9 mouse cellular contexts compared by ENCODE assay signal in the genomic region with DNA sequence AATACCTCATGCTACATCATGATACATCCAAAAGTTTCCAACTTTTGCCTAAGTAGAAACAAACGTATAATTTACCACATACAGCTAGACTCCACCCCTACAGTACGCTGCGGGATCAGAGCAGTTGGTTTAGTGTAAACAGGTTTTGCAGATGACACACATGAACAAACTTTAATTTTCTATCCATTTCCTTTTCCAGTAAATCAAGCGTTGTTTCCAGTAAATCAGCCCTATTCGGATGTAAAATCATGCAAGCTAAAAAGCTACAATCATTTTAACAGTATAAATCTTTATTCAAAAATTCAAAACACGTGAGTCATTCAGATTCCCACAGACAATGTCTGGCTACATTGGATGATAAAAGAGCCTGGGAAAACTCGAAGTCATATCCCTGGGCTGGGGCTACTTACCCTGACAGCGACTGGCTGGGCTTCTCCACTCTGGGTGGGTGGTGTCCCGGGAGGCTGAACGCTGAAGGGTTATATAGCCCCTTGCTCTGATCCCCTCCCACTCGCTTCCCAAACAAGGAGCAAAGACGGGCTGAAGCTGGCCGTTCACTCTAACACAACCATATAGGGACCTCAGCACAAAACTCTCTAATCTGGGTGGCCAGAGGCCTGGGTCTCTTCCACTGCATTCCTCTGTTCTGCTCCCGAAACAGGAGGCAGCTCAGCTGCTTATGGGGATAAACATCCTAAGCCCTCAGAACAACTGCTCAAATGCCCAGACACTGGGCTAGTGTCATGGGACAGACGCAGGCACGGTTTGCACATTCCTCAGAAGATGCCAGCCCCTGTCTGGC. TPM values are rescaled to one million over a fixed set of nuclear protein-coding genes. Genes with fewer than 3 reads are reported as not detected.
A peak's percentile ranks its signal among the peaks of the same experiment; 100 is the strongest.
DNase-seq lines count a peak whose midpoint lies in the region; ATAC-seq and TF ChIP-seq lines count a peak whose summit lies in the region.
"Had no signal": no experiment of that assay in that cellular context is flagged by ENCODE, and none has a peak within 500 bp of the region (broad histone marks: within the 10 kb centered on the region; RNA-seq: fewer than 3 reads in every experiment).

Gene Acta2, minus strand, starts transcription at position 711 of the 802 bp plus-strand sequence.

- WGBS in kidney, embryonic 14.5 days = 28% methylated on average over 16 of the region's 16 CpGs
- WGBS in kidney, postnatal 0 days = 20% methylated on average over 16 of the region's 16 CpGs

- H3K36me3 ChIP-seq in kidney, embryonic 14.5 days (ENCODE audit: control insufficient read depth, insufficient read depth, low read length) = no peaks in the 10 kb centered on the region
- no peaks in the 10 kb centered on the region for H3K36me3 ChIP-seq in kidney, postnatal 0 days (ENCODE audit: insufficient read depth, low read length)
- H3K36me3 ChIP-seq: G1E had no signal

- DNase-seq in kidney, adult 9 months = no peak
- no peak for DNase-seq in adrenal gland, adult 8-10 months
- peak; percentile 41 to 56 for DNase-seq in gastrocnemius, postnatal 4 days (ENCODE audit: low spot score in 2 of 2)
- DNase-seq in kidney, postnatal 0 days (ENCODE audit: low spot score) = peak; percentile 85
- DNase-seq in cerebellum, postnatal 14 days = no peak

- no peak for TF ChIP-seq CTCF in kidney, postnatal 0 days (IDR thresholded peaks at IDR 0.05; ENCODE audit: low read depth)

- 0 out of 2 replicates have a peak within 1 kb of the TSS, but pooled peaks have one; percentile 28 for H3K9ac ChIP-seq in kidney, embryonic 14.5 days (ENCODE audit: low read depth, low read length)
- peak within 1 kb of the TSS; percentile 40; the same call in 1 of the 2 replicates for H3K9ac ChIP-seq in kidney, postnatal 0 days (ENCODE audit: low read depth, low read length)

- H3K27ac ChIP-seq in kidney, embryonic 14.5 days (ENCODE audit: low read depth, low read length) = no peak within 1 kb of the TSS; the same call in 1 of the 2 replicates
- H3K27ac ChIP-seq in kidney, postnatal 0 days = peak within 1 kb of the TSS; percentile 78

- H3K4me2 ChIP-seq in kidney, embryonic 14.5 days (replicated peaks; ENCODE audit: low read depth, low read length) = peak within 1 kb of the TSS; percentile 25
- H3K4me2 ChIP-seq in kidney, postnatal 0 days (ENCODE audit: low read length) = peak within 1 kb of the TSS; percentile 51

- H3K27me3 ChIP-seq in kidney, embryonic 14.5 days (ENCODE audit: control insufficient read depth, insufficient read depth, low read length) = no peaks in the 10 kb centered on the region
- H3K27me3 ChIP-seq in kidney, postnatal 0 days (ENCODE audit: insufficient read depth, low read length) = no peaks in the 10 kb centered on the region

- no peaks in the 10 kb centered on the region for H3K9me3 ChIP-seq in kidney, embryonic 14.5 days (ENCODE audit: control insufficient read depth, low read length)
- no peaks in the 10 kb centered on the region for H3K9me3 ChIP-seq in kidney, postnatal 0 days (replicated peaks; ENCODE audit: low read length)
- H3K9me3 ChIP-seq: G1E had no signal

- H3K4me3 ChIP-seq in kidney, embryonic 14.5 days (ENCODE audit: low read length) = peak within 1 kb of the TSS; percentile 19
- peak within 1 kb of the TSS; percentile 40 for H3K4me3 ChIP-seq in kidney, postnatal 0 days (replicated peaks; ENCODE audit: low read depth, low read length)

- ATAC-seq in kidney, embryonic 14.5 days (ENCODE audit: low FRiP score, low TSS enrichment) = peak; percentile 71
- ATAC-seq in kidney, postnatal 0 days (replicated peaks; ENCODE audit: low FRiP score, low read depth) = peak; percentile 67
- 0 out of 2 replicates have a peak, but pooled peaks have one; percentile 13 for ATAC-seq in megakaryocyte, adult 5-6 weeks (ENCODE audit: poor library complexity, severe bottlenecking)
- ATAC-seq in monocyte, adult 5-6 weeks (replicated peaks; ENCODE audit: insufficient number of reproducible peaks, low FRiP score, low TSS enrichment, poor library complexity, severe bottlenecking) = no peak

- H3K4me1 ChIP-seq in kidney, embryonic 14.5 days (ENCODE audit: control insufficient read depth, insufficient read depth, low read length) = peaks cover 14% of the 10 kb centered on the region
- 0 out of 2 replicates have a peak, but pooled peaks cover 5% of the 10 kb centered on the region for H3K4me1 ChIP-seq in kidney, postnatal 0 days (replicated peaks; ENCODE audit: insufficient read depth, low read length)

RNA-seq across cellular contexts. Expression of gene Acta2, which starts in this region (rescaled TPM):
- polyA plus RNA-seq in kidney, embryonic 14.5 days (2014; fragmentation: Nextera tagmentation; extraction: Ambion mirVana) = 64.4 and 115 TPM in 2 replicates
- total RNA-seq in adrenal gland, adult 8-10 months (2022) = 10 to 100 TPM; 26.3 to 60.4 (median 36.5) TPM
- 100 to 1,000 TPM; 375 to 430 TPM for total RNA-seq in gastrocnemius, postnatal 4 days (2021)
- polyA plus RNA-seq in kidney, postnatal 0 days (2015; fragmentation: Nextera tagmentation; extraction: Ambion mirVana) = 450 and 526 TPM in 2 replicates
- 5.4 and 6.4 TPM in 2 replicates for total RNA-seq in megakaryocyte, adult 5-6 weeks (2015)
- 3.7 and 4.7 TPM in 2 replicates for total RNA-seq in megakaryocyte, adult 5-6 weeks (2017)
- total RNA-seq in monocyte, adult 5-6 weeks (2017) = 1.9 TPM in 1 of 3 replicates, not detected in the others
- total RNA-seq: G1E had no signal
- polyA plus RNA-seq: G1E had no signal

Comparison
In these comparisons a context has a peak if more than half of its experiments do, and no peak if none do; other contexts are left out.
1. RNA of gene Acta2 (total RNA-seq): 375 to 430 TPM in gastrocnemius, postnatal 4 days; 26.3 to 60.4 TPM in adrenal gland, adult 8-10 months, 3.7 to 6.4 TPM in megakaryocyte, adult 5-6 weeks and 1.9 TPM in monocyte, adult 5-6 weeks; every median in the first group is over 4 times any median in the second.
2. DNase-seq: peak in gastrocnemius, postnatal 4 days (2 of 2) and kidney, postnatal 0 days (single experiment); none in kidney, adult 9 months (single experiment), adrenal gland, adult 8-10 months (single experiment) and cerebellum, postnatal 14 days (0 of 2).